Mouse (Mus musculus) hindbrain, embryonic 15.5 days (tissue): Measurements from ENCODE around the gene C77080. TPM values are rescaled to one million over a fixed set of nuclear protein-coding genes. Genes with fewer than 3 reads are reported as not detected.
A peak's percentile ranks its signal among the peaks of the same experiment; 100 is the strongest.

Source experiments
- ATAC-seq: fragments of 200-750 bp; cut with Nextera tagmentation; 2 replicates; pipeline ENCODE4 v1.8.0; 2017; ENCODE audit warnings: low read depth, moderate number of reproducible peaks, moderate TSS enrichment; ENCODE audit not compliant: low FRiP score
- H3K27ac ChIP-seq: fragments of 300-500 bp; sonication (generic); replicated peaks from 2 replicates; pipeline ENCODE4 v1.5.1; 2015; ENCODE audit warnings: mild to moderate bottlenecking, inconsistent platforms
- H3K27me3 ChIP-seq: fragments of 300-500 bp; sonication (generic); 2 replicates; pipeline ENCODE4 v1.6.1; 2015; ENCODE audit warnings: control low read depth, inconsistent platforms
- H3K36me3 ChIP-seq: fragments of 300-500 bp; sonication (generic); 2 replicates; pipeline ENCODE4 v1.6.1; 2015; ENCODE audit warnings: control low read depth, inconsistent platforms
- H3K4me1 ChIP-seq: fragments of 300-500 bp; sonication (generic); replicated peaks from 2 replicates; pipeline ENCODE4 v1.6.1; 2015; ENCODE audit warnings: control low read depth, inconsistent platforms
- H3K4me2 ChIP-seq: fragments of 300-500 bp; sonication (generic); 2 replicates; pipeline ENCODE4 v1.6.1; 2015; ENCODE audit warnings: moderate library complexity, mild to moderate bottlenecking, inconsistent platforms
- H3K4me3 ChIP-seq: fragments of 300-500 bp; sonication (generic); 2 replicates; pipeline ENCODE4 v1.5.1; 2015; ENCODE audit warnings: mild to moderate bottlenecking, inconsistent platforms
- H3K9ac ChIP-seq: fragments of 300-500 bp; sonication (generic); 2 replicates; pipeline ENCODE4 v1.6.1; 2015; ENCODE audit warnings: inconsistent platforms
- H3K9me3 ChIP-seq: fragments of 300-500 bp; sonication (generic); 2 replicates; pipeline ENCODE4 v1.6.1; 2016; ENCODE audit warnings: control low read depth, inconsistent platforms
- WGBS: fragments of 180-500 bp; shearing (Covaris S2); methylation state at CpG from one replicate; pipeline ENCODE4 v1.1.7; 2015; 5-methylcytosine and 5-hydroxymethylcytosine counted together
- polyA plus RNA-seq: library from polyadenylated mRNA; unstranded; fragments of >200 nt; fragmentation: Nextera tagmentation; extraction: Ambion mirVana; gene quantifications from 2 replicates; pipeline ENCODE4 v1.2.1, GENCODE M21; 2015

The C77080 gene
- 8.3 and 9.5 TPM in 2 replicates for polyA plus RNA-seq

DNA sequence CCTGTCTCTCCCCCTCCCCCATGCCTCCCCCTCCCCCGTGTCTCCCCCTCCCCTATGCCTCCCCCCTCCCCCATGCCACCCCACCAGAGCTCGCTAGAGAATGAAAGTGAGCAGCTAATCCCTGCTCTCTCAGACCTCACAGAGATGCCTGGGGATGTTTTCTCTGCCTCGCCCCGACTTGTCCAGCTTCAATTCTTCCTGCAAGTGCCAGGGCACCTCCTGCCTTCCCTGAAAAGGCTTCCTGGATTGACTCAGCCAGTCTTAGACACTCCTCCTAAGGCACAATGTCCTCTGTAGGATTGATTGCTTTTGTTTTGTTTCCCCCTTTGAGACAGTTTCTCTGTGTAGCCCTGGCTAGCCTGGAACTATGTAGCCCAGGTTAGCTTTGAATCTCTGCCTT is at the start of gene C77080:
Gene C77080, minus strand, starts transcription at position 209 of the 400 bp plus-strand sequence.
- no peak for ATAC-seq
- H3K9me3 ChIP-seq, result no peaks in the 10 kb centered on the region
- no peak within 1 kb of the TSS for H3K9ac ChIP-seq
- H3K4me1 ChIP-seq, result peaks cover 18% of the 10 kb centered on the region
- H3K27me3 ChIP-seq, result no peaks in the 10 kb centered on the region
- 34% methylated on average over 2 of the region's 4 CpGs for whole genome bisulfite sequencing
- no peak within 1 kb of the TSS for H3K4me3 ChIP-seq
- H3K36me3 ChIP-seq, result no peaks in the 10 kb centered on the region
- H3K4me2 ChIP-seq, result no peak within 1 kb of the TSS
- H3K27ac ChIP-seq, result no peak within 1 kb of the TSS

DNA sequence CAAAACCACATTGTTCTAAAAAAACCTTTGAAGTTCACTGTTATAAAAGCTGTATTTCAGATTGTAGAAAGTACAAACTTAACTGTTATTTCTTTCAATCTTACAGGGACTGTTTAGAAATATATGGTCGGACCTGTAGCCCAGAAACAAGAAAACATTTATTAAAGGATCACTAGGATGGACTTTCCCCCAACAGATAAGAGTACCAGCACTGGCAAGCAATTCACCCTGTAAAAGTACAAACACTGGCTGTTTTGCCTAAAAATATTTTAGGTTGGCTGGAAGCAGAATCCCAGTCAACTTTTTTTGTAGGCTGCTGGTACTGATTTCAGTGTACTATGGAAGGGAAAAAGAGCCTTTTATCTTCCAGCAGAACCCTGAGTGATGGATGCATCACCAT is 46.7 kb upstream of the C77080 start:
- H3K4me3 ChIP-seq, result no peak overlapping the region
- H3K4me2 ChIP-seq, result no peak overlapping the region
- H3K4me1 ChIP-seq, result no peaks in the 10 kb centered on the region
- no peak for ATAC-seq
- H3K27me3 ChIP-seq, result no peaks in the 10 kb centered on the region
- 94% methylated on average over 1 of the region's 1 CpGs for WGBS
- H3K36me3 ChIP-seq, result peaks cover 62% of the 10 kb centered on the region
- H3K9me3 ChIP-seq, result no peaks in the 10 kb centered on the region
- no peak overlapping the region for H3K27ac ChIP-seq
- no peak overlapping the region for H3K9ac ChIP-seq

DNA sequence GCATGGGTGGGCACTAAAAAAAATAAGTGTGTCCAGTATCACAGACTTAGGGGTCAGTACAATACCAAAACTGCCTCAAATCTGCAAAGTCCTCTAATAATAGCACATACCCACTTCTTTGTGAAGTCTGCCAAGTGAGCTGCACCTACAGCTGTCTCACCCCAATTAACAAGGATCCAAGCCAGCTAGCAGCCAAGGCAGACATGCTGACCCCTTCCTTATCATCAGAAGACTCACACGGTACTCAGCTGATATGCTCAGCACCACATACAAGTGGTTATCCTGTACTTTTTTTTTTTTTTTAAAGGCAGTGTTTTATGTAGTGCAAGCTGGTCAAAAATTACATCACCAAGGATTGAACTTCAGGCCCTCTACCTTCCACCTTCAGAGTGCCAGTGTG is 43.1 kb upstream of the C77080 start:
- no peak overlapping the region for H3K27ac ChIP-seq
- WGBS, result 72% methylated on average over 1 of the region's 1 CpGs
- H3K4me3 ChIP-seq, result no peak overlapping the region
- H3K4me1 ChIP-seq, result no peaks in the 10 kb centered on the region
- no peak overlapping the region for H3K4me2 ChIP-seq
- H3K36me3 ChIP-seq, result peaks cover 35% of the 10 kb centered on the region
- H3K9ac ChIP-seq, result no peak overlapping the region
- no peaks in the 10 kb centered on the region for H3K9me3 ChIP-seq
- no peak for ATAC-seq
- H3K27me3 ChIP-seq, result no peaks in the 10 kb centered on the region

DNA sequence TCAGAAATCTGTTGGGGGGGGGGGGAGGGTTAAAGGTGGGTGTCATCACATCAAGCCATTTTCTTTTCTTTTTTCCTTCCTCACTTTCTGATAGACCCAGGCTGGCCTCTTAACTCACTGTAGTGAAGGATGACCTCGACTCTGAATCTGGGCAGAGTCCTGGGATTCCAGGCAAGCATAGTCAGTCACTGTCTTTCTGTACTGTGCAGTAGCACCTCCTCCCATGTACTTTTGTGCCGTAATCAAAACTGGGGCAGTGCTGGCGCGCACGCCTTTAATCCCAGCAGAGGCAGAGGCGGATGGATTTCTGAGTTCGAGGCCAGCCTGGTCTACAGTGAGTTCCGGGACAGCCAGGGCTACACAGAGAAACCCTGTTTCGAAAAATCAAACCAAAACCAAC is 42.6 kb upstream of the C77080 start:
- Histone ChIP-seq H3K27ac (no peak overlapping the region), H3K4me2 (no peak overlapping the region), H3K9ac (no peak overlapping the region), H3K27me3 (no peaks in the 10 kb centered on the region), H3K4me3 (no peak overlapping the region), H3K4me1 (no peaks in the 10 kb centered on the region), H3K9me3 (no peaks in the 10 kb centered on the region), H3K36me3 (peaks cover 30% of the 10 kb centered on the region)
- WGBS, result 84% methylated on average over 9 of the region's 9 CpGs
- ATAC-seq, result no peak

DNA sequence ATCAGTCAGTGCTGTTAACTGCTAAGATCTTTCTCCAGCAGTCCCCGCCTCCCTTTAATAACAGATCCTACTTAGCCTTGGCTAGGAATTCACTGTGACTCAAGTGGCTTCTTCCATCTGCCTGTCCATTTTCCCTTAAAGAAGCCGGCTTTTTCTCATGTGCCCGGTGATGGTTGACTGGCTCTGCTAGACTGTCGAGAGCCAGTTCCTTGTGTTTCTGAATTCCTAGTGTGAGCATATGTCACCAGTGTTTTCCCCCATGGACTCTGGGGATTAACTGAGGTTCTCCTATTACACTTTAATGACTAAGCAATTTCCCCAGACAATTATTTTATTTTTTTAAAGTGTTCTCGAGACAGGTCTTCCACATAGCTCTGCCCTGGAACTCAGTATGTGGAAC is 42.2 kb upstream of the C77080 start:
- Histone ChIP-seq H3K9me3 (no peaks in the 10 kb centered on the region), H3K27me3 (no peaks in the 10 kb centered on the region), H3K4me2 (no peak overlapping the region), H3K4me1 (no peaks in the 10 kb centered on the region), H3K36me3 (peaks cover 26% of the 10 kb centered on the region), H3K4me3 (no peak overlapping the region), H3K9ac (no peak overlapping the region), H3K27ac (no peak overlapping the region)
- WGBS, result 62% methylated on average over 5 of the region's 5 CpGs
- 0 out of 2 replicates have a peak, but pooled peaks have one; percentile 8 for ATAC-seq

DNA sequence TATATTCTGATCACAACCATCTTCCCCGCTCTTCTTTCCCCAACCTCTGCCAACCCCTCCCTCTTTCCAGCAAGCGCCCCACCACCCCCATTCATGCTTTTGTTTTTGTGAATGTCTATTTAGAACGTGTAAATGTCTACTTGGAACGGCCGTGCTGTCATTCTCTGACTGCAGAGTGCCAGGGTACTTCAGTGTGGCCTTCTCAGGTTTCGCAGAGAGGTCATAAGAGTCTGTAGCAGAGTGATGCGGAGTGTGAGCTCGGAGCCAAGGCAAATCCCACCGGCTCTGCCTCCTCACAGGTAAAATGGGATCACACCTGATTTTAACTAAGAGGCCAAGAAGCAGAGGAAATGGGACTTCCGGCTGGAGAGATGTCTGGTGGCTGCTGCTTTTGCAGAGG is 37.9 kb upstream of the C77080 start:
- Histone ChIP-seq H3K27me3 (no peaks in the 10 kb centered on the region), H3K9me3 (no peaks in the 10 kb centered on the region), H3K27ac (no peak overlapping the region), H3K4me3 (no peak overlapping the region), H3K4me2 (no peak overlapping the region), H3K9ac (no peak overlapping the region), H3K4me1 (no peaks in the 10 kb centered on the region), H3K36me3 (no peaks in the 10 kb centered on the region)
- ATAC-seq, result no peak
- 54% methylated on average over 10 of the region's 10 CpGs for WGBS

DNA sequence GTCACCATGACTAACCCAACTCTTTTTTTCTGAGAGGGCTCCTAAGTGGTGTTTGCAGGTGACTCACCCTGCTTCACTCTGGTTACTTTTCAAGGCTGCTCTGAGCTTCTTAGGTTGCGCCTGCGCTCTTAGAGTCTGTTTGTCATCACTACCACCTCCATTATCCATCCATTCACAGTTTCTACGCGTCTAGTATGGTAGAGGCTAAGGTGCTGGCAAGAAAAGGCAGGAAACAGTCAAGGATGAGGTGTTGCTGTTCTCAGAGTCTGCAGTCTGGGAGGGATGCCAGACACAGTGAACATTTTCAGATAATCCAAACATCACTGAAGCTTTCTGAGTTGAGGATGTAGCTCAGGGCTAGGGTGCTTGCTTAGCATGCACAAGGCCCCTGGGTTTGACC is 36.5 kb upstream of the C77080 start:
- Histone ChIP-seq H3K27me3 (no peaks in the 10 kb centered on the region), H3K4me1 (peaks cover 5% of the 10 kb centered on the region; the same call in 1 of the 2 replicates), H3K36me3 (no peaks in the 10 kb centered on the region), H3K4me3 (no peak overlapping the region), H3K9ac (no peak overlapping the region), H3K9me3 (no peaks in the 10 kb centered on the region), H3K27ac (no peak overlapping the region), H3K4me2 (no peak overlapping the region)
- 86% methylated on average over 4 of the region's 4 CpGs for WGBS
- ATAC-seq, result no peak

DNA sequence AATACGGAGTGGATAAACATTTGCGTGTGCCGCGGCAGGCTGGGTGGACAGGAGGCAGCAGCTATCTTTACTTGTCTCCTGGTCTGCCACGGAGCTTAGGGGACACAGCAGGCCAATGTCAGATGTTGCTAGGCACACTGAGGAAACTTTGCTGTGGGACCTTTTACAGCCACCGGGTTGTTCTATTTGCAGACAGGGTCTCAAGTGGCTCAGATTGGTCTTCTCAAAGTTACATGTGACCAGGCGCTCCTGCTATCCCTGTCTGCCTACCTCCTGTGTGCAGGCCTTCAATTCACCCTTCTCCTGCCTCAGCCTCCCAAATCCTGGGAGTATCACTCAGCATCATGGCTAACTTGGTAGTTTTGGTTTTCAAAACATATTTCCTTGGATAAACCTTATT is 34.9 kb upstream of the C77080 start:
- Histone ChIP-seq H3K36me3 (no peaks in the 10 kb centered on the region), H3K9ac (no peak overlapping the region), H3K9me3 (no peaks in the 10 kb centered on the region), H3K27ac (no peak overlapping the region), H3K4me3 (no peak overlapping the region), H3K4me1 (peaks cover 5% of the 10 kb centered on the region; the same call in 1 of the 2 replicates), H3K27me3 (no peaks in the 10 kb centered on the region), H3K4me2 (no peak overlapping the region)
- WGBS, result 94% methylated on average over 7 of the region's 7 CpGs
- no peak for ATAC-seq

DNA sequence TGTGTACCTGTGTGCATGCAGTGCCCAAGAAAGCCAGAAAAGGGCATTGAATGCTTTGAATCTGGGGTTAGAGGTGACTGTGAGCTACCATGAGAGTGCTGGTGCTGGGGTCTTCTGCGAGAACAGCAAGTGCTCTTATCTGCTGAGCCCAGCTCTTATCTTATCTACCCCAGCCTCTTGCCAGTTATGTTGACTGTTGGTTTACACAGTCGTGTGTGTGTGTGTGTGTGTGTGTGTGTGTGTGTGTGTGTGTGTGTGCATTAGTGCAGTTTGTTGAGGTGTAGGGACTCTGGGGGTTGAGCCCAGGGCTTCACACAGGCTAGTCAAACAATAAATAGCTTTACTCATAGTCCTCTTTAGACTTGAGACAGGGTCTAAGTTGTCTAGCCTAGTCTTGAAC is 34.0 kb upstream of the C77080 start:
- 93% methylated on average over 2 of the region's 2 CpGs for WGBS
- no peaks in the 10 kb centered on the region for H3K9me3 ChIP-seq
- no peak overlapping the region for H3K4me3 ChIP-seq
- ATAC-seq, result no peak
- no peaks in the 10 kb centered on the region for H3K27me3 ChIP-seq
- H3K4me2 ChIP-seq, result no peak overlapping the region
- H3K9ac ChIP-seq, result no peak overlapping the region
- peaks cover 5% of the 10 kb centered on the region; the same call in 1 of the 2 replicates for H3K4me1 ChIP-seq
- H3K27ac ChIP-seq, result no peak overlapping the region
- H3K36me3 ChIP-seq, result no peaks in the 10 kb centered on the region

DNA sequence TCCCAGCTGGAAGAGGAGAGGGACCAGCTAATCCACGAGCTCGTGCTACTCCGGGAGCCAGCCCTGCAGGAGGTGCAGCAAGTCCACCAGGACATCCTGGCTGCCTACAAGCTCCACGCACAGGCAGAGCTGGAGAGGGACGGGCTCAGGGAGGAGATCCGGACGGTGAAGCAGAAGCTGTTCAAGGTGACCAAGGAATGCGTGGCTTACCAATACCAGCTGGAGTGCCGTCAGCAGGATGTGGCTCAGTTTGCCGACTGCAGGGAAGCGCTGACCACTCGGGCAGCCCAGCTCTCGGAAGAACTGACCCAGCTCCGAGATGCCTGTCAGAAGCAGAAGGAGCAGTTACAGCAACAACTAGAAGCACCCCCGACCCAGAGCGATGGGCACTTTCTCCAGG is 32.5 kb upstream of the C77080 start:
- no peaks in the 10 kb centered on the region for H3K27me3 ChIP-seq
- H3K4me1 ChIP-seq, result peaks cover 5% of the 10 kb centered on the region; the same call in 1 of the 2 replicates
- WGBS, result 46% methylated on average over 16 of the region's 16 CpGs
- no peak overlapping the region for H3K4me3 ChIP-seq
- no peaks in the 10 kb centered on the region for H3K9me3 ChIP-seq
- no peak for ATAC-seq
- H3K9ac ChIP-seq, result no peak overlapping the region
- H3K4me2 ChIP-seq, result no peak overlapping the region
- H3K27ac ChIP-seq, result no peak overlapping the region
- H3K36me3 ChIP-seq, result no peaks in the 10 kb centered on the region

DNA sequence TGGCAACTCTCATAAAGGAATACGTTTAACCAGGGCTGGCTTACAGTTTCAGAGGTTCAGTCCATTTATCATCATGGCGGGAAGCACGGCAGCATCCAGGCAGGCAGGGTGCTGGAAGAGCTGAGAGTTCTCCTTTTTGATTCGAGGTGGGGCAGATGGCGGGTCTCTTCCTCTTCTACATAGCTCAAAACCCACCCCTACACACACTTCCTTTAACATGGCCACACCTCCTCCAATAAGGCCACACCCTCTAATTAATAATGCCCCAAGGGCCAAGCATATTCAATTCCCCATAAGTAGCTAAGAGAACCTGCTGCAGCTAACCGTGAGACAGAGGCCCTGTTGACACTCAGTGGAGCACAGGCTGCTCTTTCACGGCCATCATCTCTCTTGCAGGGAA is 31.6 kb upstream of the C77080 start:
- Histone ChIP-seq H3K9ac (no peak overlapping the region), H3K4me1 (peaks cover 8% of the 10 kb centered on the region), H3K9me3 (no peaks in the 10 kb centered on the region), H3K4me3 (no peak overlapping the region), H3K27me3 (0 out of 2 replicates have a peak, but pooled peaks cover 3% of the 10 kb centered on the region), H3K36me3 (no peaks in the 10 kb centered on the region), H3K4me2 (no peak overlapping the region), H3K27ac (no peak overlapping the region)
- no peak for ATAC-seq
- WGBS, result 53% methylated on average over 7 of the region's 7 CpGs

DNA sequence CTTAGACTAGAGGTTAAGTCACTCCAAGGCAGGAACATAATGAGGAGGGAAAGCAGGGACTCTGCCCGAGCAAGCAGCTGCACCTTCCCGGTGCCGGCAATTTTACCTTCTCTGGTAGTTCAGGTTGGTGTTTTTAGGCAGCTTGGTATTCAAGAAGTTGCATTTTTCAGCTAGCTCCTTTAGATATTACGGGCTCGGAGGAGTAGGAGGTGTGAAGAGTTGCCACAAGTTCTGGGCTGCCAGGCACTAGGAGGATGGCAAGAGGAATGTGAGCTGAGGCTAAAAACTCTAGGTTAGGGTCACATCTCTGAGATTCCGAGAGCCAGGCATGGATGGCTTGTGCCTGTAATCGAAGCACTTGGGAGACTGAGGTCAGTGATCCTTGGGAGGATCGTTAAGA is 28.5 kb upstream of the C77080 start:
- H3K27ac ChIP-seq, result no peak overlapping the region
- no peak overlapping the region for H3K4me2 ChIP-seq
- 92% methylated on average over 8 of the region's 8 CpGs for WGBS
- H3K4me1 ChIP-seq, result peaks cover 28% of the 10 kb centered on the region
- H3K36me3 ChIP-seq, result no peaks in the 10 kb centered on the region
- no peaks in the 10 kb centered on the region for H3K9me3 ChIP-seq
- ATAC-seq, result no peak
- H3K4me3 ChIP-seq, result no peak overlapping the region
- peaks cover 12% of the 10 kb centered on the region for H3K27me3 ChIP-seq
- H3K9ac ChIP-seq, result no peak overlapping the region

DNA sequence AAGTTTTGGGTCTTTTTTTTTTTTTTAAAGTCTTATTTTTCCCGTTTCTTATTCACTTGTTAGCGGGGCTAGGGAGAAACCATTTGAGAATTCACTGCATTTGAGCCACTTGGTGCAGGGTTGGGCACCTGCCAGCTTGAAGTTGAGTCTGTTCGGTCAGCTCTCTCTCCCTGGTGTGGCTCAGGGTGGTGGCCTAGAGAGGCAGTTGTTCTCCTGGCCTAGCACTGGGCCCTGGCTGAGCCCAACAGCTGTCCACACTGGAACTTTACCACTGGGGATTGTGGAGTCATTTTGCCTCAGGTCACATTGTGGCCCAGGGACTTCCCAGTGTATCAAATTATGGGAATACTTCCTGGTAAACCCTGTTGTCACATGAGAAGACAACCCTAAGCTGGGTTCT is 26.9 kb upstream of the C77080 start:
- Histone ChIP-seq H3K4me2 (peak overlapping the region; percentile 94), H3K4me1 (peaks cover 23% of the 10 kb centered on the region), H3K9ac (no peak overlapping the region), H3K4me3 (peak overlapping the region; percentile 52), H3K9me3 (no peaks in the 10 kb centered on the region), H3K27me3 (peaks cover 12% of the 10 kb centered on the region), H3K27ac (no peak overlapping the region), H3K36me3 (no peaks in the 10 kb centered on the region)
- WGBS, result 36% methylated on average over 3 of the region's 3 CpGs
- ATAC-seq, result no peak
